Mouse (Mus musculus) embryo, embryonic 11.5 days (tissue): ENCODE measurements at regions not wholly inside any gene's neighbourhood (a gene's known extent, or its start where the extent isn't known, plus 50 kb on each side); places are given as distances from the start of the nearest gene placed in this dataset.

Experiments
- DNase-seq: peaks from one replicate; pipeline ENCODE4 v3.0.0-alpha.2; 2012; ENCODE audit warnings: low read depth, low spot score

DNA sequence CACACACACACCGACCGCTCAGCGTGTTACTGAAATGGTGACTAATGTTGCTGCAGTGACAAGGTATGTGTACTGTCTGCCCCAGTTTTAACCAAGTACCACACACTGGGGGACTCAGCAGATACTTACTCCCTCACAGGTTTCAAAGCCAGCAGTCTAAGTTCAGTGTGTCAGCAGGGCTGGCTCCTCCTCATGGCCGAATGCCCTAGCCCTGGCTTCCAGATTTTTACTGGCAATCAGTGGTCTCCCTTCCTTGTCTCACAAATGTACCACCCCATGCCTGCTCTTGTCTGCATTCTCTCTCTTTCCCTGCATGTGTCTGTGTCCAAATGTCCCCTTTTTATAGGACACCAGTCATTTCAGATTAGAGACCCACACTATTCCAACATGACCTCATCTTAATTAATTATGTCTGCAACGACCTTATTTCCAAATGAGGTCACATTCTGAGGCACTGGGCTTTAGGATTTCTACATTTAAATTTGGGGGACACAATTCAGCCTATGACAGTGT lies 114.7 kb downstream of the Uri1 start:
- no peak for DNase-seq

- DNase-seq = no peak
Measured at GRCm38 (mm10) chr7:37893885-37894284, 120.4 kb upstream of the Zfp536 start.

- DNase-seq = no peak
Measured at GRCm38 (mm10) chr7:37874382-37874781, 100.9 kb upstream of the Zfp536 start.

DNA sequence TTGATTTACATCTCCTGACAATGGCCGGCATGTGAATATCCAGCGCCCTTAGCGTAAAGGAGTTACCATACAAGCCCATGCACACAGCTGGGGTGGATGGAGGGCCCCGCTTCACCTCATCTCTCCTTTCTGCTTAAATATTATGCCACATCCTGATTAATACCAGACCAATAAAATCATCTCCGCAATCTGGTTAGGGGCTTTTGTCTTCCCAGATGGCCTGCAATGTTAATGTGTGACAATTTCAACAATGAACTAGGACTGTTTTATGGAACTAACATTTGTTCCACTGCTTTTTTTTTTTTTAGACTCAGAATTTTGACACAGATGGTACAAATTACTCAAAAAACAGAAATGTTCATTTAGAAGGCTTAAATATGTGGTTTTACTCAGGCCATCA lies 97.5 kb upstream of the Zfp536 start:
- no peak for DNase-seq

DNA sequence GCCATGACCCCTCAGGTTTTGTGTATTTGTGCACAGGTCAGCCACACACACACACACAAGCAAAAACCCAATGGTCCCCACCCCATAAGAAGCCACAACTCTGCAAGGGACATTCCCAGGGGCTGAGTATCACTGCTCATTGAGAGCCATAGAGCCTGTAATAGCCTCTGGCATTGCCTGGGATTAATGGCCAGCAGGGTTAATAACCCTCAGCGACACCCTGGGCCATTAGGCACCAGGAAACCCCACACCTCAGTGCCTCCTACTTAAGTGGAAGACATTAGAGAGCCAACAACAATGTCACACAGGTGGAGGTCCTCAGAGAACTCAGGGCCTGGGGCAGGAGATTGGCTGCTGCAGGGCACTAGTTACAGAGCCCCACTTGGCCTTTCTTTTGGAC lies 93.0 kb upstream of the Zfp536 start:
- no peak for DNase-seq

DNA sequence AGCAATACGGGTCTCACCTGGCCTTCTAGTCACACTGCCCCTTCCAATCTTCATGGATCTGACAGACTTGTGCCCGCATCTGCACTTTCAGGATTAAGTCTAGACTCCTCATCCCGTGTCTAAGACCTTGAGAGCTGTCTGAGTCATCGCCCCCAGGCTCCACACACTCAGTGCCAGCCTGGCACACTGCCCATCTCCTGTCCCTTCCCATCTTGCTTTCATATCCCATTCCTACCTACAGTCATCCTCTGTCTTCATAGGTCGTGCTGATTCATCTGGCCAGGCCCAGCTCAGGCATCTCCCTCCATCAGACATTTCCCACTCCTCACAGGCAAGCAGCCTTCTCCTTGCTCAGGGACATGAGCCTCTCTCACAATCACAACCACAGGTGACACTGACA lies 78.0 kb upstream of the Zfp536 start:
- no peak for DNase-seq

DNA sequence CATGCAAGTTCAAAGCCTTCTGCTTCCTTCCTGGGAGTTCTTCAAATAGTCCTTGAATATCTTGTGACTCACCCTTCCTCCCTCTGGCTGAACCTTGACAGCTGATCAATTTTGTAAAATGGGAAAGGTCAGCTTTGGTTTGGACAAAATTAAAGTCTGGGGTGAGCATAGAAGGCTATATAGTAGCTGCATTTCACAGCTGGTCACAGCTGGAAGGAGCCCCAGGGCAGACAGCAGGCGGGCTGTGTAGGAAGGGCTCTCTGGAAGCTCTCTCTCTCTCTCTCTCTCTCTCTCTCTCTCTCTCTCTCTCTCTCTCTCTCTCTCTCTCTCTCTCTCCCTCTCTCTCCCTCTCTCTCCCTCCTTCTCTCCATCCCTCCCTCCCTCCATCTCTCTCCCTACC lies 71.8 kb upstream of the Zfp536 start:
- no peak for DNase-seq

- peak; percentile 32 for DNase-seq
Measured at GRCm38 (mm10) chr7:37842000-37842513, 68.6 kb upstream of the Zfp536 start.

DNA sequence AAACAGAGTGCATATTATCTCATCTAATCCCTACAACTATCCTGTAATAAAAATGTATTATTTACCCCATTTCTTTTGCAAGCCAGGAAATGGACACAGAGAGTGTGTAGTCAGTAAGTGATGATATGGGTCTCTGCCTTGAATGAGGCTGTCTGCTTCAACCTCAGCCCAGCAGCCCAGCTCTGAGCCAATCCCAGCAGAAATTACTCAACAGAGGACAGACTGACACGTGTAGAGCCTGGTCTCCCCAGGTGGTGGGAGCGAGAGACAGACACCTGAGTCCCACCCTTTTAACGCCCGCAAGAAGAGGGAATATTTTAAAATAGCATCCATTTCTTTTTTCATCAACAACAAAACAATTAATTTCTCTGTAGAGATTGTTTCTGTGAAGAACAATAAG lies 68.1 kb upstream of the Zfp536 start:
- no peak for DNase-seq

GRCm38 (mm10) chr7:37837883-37838282 lies 64.4 kb upstream of the Zfp536 start:
- no peak for DNase-seq

DNA sequence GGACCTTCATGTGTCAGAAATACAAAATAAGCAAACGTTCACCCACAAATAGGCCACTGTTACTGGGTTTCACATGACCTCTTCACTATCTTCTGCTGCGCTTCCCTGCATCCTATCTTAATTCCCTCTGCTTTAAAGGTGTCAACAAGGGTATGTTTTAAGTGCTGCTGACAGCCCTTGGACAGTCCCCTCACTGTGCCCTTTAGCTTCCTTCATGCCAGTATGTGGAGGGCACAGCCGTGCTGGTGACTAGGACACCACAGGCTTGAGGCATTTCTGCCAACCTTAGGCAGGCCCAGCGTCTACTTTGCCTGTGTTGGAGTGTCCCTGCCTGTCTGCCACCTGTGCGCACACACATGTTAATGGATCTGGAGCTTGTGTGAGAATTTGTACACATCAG lies 63.9 kb upstream of the Zfp536 start:
- no peak for DNase-seq

DNA sequence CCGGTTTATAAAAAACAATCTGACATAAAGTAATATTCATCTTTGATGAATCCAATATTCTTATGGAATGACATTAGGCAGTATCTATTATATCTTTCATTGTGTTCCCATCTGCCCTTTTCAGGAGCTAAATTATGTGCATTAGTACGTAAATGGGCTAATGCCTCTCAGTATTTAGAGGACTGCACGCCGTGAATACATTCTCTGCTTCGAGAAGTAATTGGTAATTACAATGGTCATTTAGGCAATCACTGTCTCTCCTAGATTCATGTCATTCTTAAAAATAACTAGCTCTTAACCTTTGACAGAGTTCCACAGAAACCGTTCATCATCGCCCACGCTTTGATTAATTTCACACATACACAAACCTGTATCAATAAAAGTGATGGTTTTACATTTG lies 60.0 kb upstream of the Zfp536 start:
- DNase-seq = no peak

GRCm38 (mm10) chr7:37832322-37832721 lies 58.9 kb upstream of the Zfp536 start:
- no peak for DNase-seq

DNA sequence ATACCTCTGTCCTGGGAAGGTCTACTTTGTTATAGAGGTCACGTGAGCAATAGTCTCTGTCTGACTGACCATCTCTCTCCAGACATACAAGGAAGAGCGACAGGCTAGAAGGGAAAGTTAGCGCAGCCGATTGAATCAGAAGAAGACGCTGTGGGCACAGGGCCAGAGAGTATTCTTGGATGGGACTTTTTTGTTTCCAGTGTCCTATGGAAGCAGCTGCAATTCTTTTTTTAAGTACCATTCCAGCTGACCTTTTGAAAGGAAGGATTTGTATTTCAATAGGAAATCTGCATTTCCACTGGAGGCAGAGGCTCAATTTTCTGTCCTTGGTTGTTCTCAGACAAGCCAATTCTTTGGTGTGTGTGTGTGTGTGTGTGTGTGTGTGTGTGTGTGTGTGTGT lies 52.3 kb upstream of the Zfp536 start:
- DNase-seq = no peak
